Mouse (Mus musculus): ENCODE data around the gene Mbnl2.

Gene Mbnl2

GRCm38 (mm10) chr14:120297137-120297749, 21.8 kb downstream of the Mbnl2 start:
- peak; percentile 60 for DNase-seq (ENCODE audit: low read depth)

- DNase-seq (ENCODE audit: low read depth) = no peak
Observed at GRCm38 (mm10) chr14:120297833-120298232, 22.4 kb downstream of the Mbnl2 start.

- no peak for DNase-seq (ENCODE audit: low read depth)
Observed at GRCm38 (mm10) chr14:120298439-120298838, 23.0 kb downstream of the Mbnl2 start.

GRCm38 (mm10) chr14:120299716-120300115, 24.2 kb downstream of the Mbnl2 start:
- DNase-seq (ENCODE audit: low read depth) = peak; percentile 67

GRCm38 (mm10) chr14:120300191-120300590, 24.7 kb downstream of the Mbnl2 start:
- DNase-seq (ENCODE audit: low read depth) = no peak

DNA sequence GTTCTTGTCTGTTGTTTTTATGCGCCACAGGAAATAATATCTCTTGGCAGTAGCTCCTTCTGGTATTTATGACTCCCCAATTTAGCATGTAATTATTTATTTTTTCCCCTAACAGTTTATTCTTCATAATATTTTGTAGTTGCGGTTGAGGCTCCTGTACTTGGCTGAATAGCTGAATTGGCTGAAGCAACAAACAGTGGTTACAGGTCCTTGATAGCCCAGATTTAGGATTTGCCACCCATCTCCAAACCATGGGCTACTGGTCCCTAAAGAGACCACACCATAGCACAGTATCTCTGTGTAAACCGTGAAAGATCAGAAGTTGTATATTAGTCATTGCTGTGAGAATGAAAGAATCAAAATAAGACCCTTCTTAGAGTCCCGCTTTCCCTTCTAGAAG, 25.3 kb downstream of the Mbnl2 start:
- no peak for DNase-seq (ENCODE audit: low read depth)

GRCm38 (mm10) chr14:120302913-120303548, 27.6 kb downstream of the Mbnl2 start:
- peak; percentile 70 for DNase-seq (ENCODE audit: low read depth)

DNA sequence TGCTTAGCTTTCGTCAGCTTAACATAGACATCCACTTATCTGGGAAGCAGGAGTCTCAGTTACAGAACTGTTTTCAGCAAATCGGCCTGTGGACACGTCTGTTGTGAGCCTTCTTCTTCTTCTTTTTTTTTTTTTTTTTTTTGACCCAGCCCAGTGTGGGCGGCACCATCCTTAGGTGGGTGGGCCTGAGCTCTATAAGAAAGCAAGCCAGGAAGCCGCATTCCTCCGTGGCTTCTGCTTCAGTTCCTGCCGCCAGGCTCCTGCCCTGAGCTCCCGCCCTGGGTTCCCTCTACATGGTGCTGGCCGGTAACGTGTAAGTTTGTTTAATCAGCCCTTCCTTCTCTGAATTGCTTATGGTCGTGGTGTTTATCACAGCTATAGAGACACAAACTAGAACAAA, 30.8 kb downstream of the Mbnl2 start:
- DNase-seq (ENCODE audit: low read depth) = no peak

DNA sequence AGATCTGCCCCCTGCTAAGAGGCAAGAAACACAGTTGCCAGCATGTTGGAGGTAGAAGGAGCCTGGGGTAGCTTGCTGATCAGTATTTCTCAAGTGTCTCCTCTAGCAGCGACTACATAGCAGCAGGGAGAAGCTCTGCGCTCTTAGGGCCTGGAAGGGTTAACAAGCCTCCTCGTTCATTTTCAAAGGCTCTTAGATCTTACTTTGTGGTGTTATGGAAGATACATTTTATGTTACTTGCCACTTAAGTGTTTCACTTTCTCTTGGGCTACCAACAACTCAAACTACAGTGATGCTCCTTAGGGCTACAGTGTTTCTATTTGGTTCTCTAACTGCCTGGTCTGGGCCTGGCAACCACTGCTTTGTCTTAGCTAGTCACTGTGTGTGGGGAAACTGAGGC, 31.9 kb downstream of the Mbnl2 start:
- no peak for DNase-seq (ENCODE audit: low read depth)

GRCm38 (mm10) chr14:120307963-120308362, 32.5 kb downstream of the Mbnl2 start:
- DNase-seq (ENCODE audit: low read depth) = peak; percentile 79

DNA sequence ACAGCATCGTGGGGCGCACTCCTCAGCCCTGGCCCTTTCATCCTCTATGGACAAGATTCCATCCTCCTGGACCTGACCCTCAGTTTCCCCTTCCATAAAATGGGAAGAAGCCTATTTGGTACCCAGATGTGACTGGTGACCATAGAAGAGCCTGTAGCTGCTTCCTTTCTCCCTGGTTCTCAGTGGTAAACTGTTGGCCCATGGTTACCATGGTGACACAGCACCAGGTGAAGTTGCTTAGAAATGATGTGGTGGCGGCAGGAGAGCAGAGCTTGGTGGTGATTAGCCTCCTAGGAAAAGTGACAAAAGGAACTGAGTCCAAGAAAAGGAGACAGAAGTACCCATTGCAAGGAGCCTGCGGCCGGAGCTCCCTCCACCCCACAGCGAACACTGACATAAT, 34.2 kb downstream of the Mbnl2 start:
- DNase-seq (ENCODE audit: low read depth) = no peak

- DNase-seq (ENCODE audit: low read depth) = no peak
Observed at GRCm38 (mm10) chr14:120311330-120312097, 36.0 kb downstream of the Mbnl2 start.

- DNase-seq (ENCODE audit: low read depth) = peak; percentile 55
Observed at GRCm38 (mm10) chr14:120312661-120313406, 37.4 kb downstream of the Mbnl2 start.

- DNase-seq (ENCODE audit: low read depth) = no peak
Observed at GRCm38 (mm10) chr14:120313466-120313865, 38.0 kb downstream of the Mbnl2 start.

DNA sequence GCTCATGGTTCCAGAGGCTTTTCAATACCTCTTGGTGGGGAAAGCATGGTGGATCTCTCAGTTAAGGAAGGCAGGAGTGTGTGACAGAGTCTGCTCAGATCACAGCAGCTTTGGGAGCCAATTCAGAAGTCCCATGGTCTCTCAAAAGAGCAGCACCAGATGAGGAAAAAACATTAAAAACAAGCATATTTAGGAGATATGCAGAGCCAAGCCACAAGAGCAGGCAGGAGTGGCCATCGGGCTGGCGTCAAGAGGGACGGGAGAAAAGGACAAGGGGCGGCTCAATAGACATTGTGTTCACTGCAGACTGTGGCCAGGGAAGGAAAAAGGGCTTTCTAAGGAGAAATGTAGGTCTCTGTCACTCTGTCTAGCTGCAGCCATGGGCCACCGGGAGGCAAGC, 40.3 kb downstream of the Mbnl2 start:
- DNase-seq (ENCODE audit: low read depth) = no peak

- DNase-seq (ENCODE audit: low read depth) = no peak
Observed at GRCm38 (mm10) chr14:120318326-120318935, 43.0 kb downstream of the Mbnl2 start.

DNA sequence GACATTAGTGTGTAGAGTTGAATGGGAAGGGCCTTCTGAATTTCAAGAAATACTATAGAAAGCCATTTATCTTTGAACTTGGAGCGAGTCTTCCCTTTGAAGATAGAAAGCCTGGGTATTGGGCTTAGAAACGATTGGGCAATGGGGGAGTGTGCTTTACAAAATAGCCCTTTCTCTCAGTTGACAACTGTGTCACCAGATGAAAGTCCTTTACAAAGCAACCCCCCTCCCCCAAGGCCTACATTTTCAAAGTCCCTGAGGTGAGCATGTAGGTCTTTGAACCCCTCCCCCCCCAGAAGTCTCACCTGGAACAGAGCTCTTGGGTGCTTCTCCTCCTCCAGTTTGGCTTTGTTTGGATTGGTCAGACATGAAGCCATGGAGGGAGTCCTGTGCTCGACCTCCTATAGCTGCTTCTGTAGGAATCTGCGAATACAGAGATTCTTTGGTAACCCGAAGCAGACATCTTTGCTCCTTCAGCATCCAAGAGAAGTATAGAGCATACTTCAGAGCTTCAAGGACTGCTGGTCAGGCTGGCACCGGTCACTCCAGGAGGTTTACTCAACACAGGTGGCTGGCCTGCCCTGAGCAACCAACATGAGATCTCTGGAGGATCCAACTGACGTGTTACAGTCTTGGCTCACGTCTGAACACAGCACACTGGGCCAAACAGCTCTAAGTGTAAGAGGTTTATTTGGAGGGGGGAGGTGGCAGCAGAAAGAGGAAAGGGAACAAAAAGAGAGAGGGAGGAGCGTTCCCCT, 43.7 kb downstream of the Mbnl2 start:
- DNase-seq (ENCODE audit: low read depth) = no peak

DNA sequence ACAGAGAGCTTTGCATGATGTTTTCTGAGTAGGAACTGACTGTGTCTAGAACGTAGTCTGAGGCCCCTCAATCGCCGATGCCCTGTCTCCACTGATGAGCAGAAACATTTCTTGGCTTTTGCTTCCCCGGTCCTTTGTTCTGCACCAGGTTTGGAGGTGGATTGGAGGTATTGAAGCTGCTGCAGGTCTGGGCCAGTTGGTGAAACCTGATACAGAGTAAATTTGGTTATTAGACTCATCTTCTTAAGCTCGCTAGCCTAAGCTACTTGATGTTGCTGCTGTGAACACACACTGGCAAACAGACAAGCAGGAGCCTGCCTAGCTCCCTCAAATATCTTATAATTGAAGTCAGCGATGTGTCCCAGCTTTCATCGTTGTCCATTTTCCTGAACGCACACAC, 46.6 kb downstream of the Mbnl2 start:
- DNase-seq (ENCODE audit: low read depth) = no peak

- DNase-seq (ENCODE audit: low read depth) = peak; percentile 54
Observed at GRCm38 (mm10) chr14:120323111-120323510, 47.6 kb downstream of the Mbnl2 start.

DNA sequence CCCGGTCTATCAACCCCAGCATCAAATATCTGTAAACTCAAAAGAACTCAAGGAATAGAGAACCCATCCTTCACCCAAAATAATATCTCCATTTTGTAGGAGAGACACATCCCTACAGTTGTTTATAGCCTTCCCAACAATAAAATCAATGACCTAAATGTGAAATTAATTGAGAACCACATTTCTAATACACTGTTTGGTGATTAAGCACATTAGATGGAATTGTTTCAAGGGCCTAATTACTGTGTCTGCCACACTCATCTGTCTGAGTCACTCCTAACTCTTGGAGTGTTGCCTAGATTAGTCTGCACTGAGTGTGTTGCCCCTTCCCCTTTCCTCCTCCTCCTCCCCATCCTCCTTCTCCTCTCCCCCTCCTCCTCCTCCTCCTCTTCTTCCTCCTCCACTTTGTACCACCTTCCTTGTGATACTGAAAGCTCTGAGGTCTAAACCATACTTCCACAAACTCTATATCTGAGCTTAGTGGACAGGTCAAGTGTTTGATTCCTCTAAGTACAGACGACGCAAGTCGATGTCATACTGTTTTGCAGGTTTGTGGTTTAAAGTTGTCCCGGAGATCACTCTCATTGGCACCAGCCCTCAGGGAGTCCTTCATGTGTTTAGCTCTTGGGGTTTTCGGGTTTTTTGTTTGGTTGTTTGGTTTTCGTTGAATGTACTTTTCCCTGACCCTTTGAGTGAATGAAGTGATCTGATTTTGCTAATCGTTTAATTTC, 48.8 kb downstream of the Mbnl2 start:
- peak; percentile 30 for DNase-seq (ENCODE audit: low read depth)

All from NIH3T3 (cell line).